Mouse (Mus musculus) retina, adult 2 months (tissue): Measurements from ENCODE around the gene Olfr1166.
"Not testable (repeated sequence)": the region's sequence is repeated elsewhere in the genome, so short reads cannot be mapped to it uniquely, and the experiment has no call there.

ENCODE experiments used
- DNase-seq: peaks from one replicate; pipeline ENCODE4 v3.0.0-alpha.2; 2012; ENCODE audit warnings: low read depth, low spot score

Olfr1166 gene

DNA sequence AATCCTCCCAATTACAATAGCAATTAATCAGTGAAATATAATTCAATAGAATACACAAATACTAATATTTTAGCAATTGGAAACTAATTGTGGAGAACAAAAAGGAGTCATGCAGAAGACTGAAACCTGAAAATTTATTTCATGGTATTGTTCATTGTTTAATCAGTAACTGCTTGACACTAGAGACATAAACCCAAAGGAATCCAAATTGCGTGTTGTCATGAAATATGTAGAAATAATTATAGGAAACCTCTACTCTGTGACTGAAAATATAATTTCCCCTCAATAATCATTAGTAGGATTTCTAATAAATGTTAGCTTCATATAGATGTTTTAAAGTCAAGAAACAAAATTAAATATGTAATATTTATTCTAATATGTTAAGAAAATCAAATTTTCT lies at the start of gene Olfr1166:
TSS of gene Olfr1166 (minus strand) at position 101 of the 400 bp plus-strand sequence.
- DNase-seq = no peak

DNA sequence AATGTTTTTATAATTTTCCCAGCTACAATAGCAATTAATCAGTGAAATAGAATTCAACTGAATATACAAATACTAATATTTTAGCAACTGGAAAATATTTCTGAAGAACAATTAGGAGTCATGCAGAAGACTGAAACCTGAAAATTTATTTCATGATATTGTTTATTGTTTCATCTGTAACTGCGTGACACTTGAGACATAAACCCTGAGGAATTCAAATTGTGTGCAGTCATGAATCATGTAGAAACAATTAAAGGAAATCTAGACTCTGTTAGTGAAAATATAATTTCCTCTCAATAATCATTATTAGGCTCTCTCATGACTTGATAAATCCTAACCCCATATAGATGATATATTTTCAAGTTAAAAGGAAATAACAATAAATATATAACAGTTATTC lies 27.0 kb upstream of the Olfr1166 start, which contains the start of gene Olfr1167:
TSS of gene Olfr1167 (minus strand) at position 101 of the 400 bp plus-strand sequence.
- DNase-seq = not testable (repeated sequence)

DNA sequence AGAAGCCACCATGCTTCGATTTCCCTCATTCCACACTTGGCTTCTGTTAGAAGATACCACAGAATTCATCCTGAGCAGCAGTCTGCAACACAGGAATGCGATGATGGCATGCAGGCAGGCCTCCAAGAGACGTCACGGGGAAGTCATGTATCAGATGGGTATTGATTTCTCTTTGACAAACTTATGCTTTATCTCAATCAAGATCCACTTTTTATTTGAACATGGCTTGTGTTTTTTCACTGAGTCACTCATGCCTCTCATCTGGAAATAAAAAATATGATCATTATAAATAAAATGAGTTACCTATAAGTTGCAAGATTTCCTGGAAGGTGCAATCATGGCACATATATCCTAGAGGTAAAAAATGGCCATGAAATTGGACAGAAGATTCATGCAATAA lies 34.2 kb downstream of the Olfr1166 start, which contains the start of gene Olfr1164:
TSS of gene Olfr1164 (minus strand) at position 101 of the 400 bp plus-strand sequence.
- DNase-seq = no peak
